Mouse (Mus musculus) E14TG2a.4 (cell line): ENCODE results near the gene Nutf2-ps1.
"Not testable (repeated sequence)": the region's sequence is repeated elsewhere in the genome, so short reads cannot be mapped to it uniquely, and the experiment has no call there.

Source experiments
- H3K27me3 ChIP-seq: 2 replicates; pipeline ENCODE4 v1.6.1; 2014; ENCODE audit warnings: low read length, control low read depth; ENCODE audit not compliant: insufficient read depth
- H3K36me3 ChIP-seq: 2 replicates; pipeline ENCODE4 v1.6.1; 2014; ENCODE audit warnings: low read length, control low read depth; ENCODE audit not compliant: insufficient read depth
- H3K4me1 ChIP-seq: replicated peaks from 2 replicates; pipeline ENCODE4 v1.6.1; 2014; ENCODE audit warnings: low read depth, low read length, control low read depth
- H3K4me3 ChIP-seq: replicated peaks from 2 replicates; pipeline ENCODE4 v1.5.1; 2014; ENCODE audit warnings: mild to moderate bottlenecking, low read length
- H3K9me3 ChIP-seq: 2 replicates; pipeline ENCODE4 v1.6.1; 2014; ENCODE audit warnings: low read length, control low read depth
- CTCF ChIP-seq: conservative IDR thresholded peaks from 2 replicates; pipeline ENCODE4 v1.5.1; 2014; ENCODE audit warnings: low read length
- NANOG ChIP-seq: IDR thresholded peaks from 2 replicates; pipeline ENCODE4 v1.6.1; 2014; ENCODE audit warnings: borderline replicate concordance, low read length, mixed read lengths
- POU5F1 ChIP-seq: IDR thresholded peaks from 2 replicates; pipeline ENCODE4 v1.6.1; 2014; ENCODE audit warnings: low read length, borderline replicate concordance

Gene Nutf2-ps1

DNA sequence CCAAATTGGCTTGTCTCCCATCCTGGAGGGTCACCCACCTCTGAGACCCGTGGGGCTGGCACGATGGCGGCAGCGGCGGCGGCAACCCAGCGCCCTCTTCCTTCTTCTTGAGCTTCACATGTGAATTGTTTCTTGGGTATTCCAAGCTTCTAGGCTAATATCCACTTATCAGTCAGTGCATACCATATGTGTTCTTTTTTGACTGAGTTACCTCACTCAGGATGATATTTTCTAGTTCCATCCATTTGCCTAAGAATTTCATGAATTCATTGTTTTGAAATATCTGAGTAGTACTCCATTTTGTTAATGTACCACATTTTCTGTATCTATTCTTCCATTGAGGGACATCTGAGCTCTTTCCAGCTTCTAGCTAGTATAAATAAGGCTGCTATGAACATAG, at the start of gene Nutf2-ps1:
TSS of gene Nutf2-ps1 (minus strand) at position 101 of the 400 bp plus-strand sequence.
- not testable (repeated sequence) for H3K27me3 ChIP-seq, H3K4me3 ChIP-seq, H3K36me3 ChIP-seq, H3K4me1 ChIP-seq
- H3K9me3 ChIP-seq: peaks cover 55% of the 10 kb centered on the region

DNA sequence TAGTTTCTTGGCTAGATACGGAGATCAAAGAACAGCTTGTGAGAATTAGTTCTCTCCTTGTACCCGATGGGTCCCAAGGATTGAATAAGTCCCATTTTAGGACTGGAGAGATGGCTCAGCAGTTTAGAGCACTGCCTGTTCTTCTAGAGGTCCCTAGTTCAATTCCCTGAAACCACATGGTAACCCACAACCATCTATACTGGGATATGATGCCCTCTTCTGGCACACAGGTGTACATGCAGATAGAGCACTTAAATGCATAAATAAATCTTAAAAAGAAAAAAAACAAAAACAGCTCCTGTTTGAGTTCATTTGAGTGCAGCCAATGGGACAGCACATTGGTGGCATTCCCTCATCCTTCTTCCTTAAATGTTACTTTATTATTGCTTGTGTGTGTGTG, 49.2 kb upstream of the Nutf2-ps1 start:
- Histone ChIP-seq H3K27me3 (no peaks in the 10 kb centered on the region), H3K9me3 (no peaks in the 10 kb centered on the region), H3K4me1 (no peaks in the 10 kb centered on the region), H3K4me3 (no peak overlapping the region), H3K36me3 (peaks cover 93% of the 10 kb centered on the region)
- no peak for TF ChIP-seq POU5F1
- TF ChIP-seq CTCF: peak; percentile 35

DNA sequence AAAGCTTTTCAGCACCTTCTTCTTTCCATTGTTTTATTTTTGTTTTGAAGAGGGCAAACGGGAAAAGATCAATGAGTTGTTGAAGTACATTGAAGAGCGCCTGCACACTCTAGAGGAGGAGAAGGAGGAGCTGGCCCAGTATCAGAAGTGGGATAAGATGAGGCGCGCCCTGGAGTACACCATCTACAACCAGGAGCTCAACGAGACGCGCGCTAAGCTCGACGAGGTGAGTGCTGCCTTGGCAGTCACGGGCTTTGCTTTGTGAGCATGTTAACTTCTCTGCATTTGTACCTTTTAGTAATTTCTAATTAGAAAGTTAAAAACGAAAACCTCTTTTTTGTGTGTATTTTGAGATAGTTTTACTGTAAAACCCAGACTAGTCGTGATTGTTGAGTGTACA, 32.8 kb upstream of the Nutf2-ps1 start:
- TF ChIP-seq NANOG: no peak
- no peak for TF ChIP-seq CTCF
- no peak for TF ChIP-seq POU5F1

DNA sequence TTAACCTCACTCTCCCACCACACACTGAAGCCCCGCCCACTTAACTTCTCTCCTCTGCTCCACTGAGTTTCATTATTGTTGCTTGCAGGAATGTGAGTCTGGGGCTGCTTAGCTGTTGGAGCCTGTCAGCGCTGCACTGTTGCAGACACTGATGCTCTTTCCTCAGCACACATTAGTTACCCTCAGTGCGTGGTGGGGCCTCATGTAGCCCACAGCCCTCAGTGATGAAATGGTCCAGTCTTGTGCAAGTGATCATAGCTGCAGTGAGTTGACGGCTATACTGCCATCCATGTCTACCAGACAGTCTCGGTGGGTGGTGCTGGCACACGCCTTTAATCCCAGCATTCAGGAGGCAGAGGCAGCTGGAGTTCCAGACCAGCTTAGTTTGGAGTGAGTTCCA, 20.1 kb upstream of the Nutf2-ps1 start:
- Histone ChIP-seq H3K4me3 (no peak overlapping the region; the same call in 1 of the 2 replicates), H3K4me1 (peaks cover 64% of the 10 kb centered on the region), H3K36me3 (peaks cover 76% of the 10 kb centered on the region), H3K9me3 (no peaks in the 10 kb centered on the region), H3K27me3 (no peaks in the 10 kb centered on the region)
- no peak for TF ChIP-seq POU5F1
- no peak for TF ChIP-seq NANOG

More for the DNA sequence above, 32.8 kb upstream of the Nutf2-ps1 start:
- Histone ChIP-seq H3K27me3 (no peaks in the 10 kb centered on the region), H3K9me3 (no peaks in the 10 kb centered on the region), H3K36me3 (peaks cover 95% of the 10 kb centered on the region), H3K4me1 (no peaks in the 10 kb centered on the region), H3K4me3 (no peak overlapping the region)

DNA sequence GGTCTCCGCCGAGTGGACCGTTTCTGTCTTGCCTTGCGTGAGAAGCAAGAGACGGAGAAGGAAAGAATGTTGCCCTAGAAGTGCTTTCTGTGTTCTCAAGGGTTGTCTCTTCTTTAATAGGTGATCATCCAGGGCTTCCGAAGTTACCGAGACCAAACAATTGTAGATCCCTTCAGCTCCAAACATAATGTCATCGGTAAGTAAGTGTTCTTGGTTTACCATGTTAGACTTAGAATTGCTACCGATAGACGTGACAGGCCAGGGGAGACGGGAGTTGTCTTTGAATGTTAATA, 12.4 kb upstream of the Nutf2-ps1 start:
- Histone ChIP-seq H3K27me3 (no peaks in the 10 kb centered on the region), H3K36me3 (peaks cover 38% of the 10 kb centered on the region), H3K9me3 (peaks cover 17% of the 10 kb centered on the region), H3K4me3 (peak overlapping the region; percentile 95), H3K4me1 (peaks cover 34% of the 10 kb centered on the region)
- TF ChIP-seq NANOG: no peak
- no peak for TF ChIP-seq POU5F1
- TF ChIP-seq CTCF: no peak

DNA sequence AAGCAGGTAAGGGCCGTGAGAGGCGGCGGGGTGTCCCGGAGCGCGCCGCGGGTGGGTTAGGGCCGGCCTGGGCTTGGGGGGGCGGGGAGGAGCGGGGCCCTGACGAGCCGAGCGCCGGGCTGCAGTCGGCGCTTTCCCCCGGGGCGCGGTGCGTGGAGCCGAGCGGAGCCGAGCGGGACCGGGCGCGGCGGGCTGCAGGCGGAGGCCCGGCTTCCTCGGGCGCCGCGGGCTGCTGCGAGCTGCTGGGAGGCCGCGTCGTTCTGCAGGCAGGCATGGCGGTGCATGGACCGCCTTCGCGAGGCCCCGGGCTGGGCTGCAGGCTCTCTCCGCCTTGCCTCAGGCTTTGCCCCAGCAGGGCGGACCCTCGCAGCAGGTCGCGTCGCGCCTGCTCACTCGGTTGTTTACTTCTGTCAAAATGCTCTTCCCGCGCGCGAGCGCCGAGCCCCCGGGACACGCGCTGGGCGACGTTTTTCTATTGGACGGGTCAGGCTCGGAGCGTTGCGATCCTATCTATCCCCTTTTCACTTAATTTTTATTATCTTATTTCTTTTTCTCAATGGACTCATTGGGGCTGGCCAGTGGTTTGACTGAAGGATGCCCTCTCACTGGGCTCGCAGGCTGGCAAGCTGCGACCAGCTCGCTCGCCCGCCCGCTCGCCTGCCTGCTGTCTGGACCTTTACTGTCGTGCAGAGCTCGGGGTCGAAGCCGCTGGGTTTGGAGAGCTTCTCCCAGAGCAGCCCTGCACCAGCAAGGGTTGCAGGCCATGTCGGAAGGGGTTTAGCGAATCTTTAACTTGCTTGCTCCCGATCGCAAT, 11.9 kb upstream of the Nutf2-ps1 start:
- Histone ChIP-seq H3K4me1 (peaks cover 29% of the 10 kb centered on the region), H3K9me3 (peaks cover 23% of the 10 kb centered on the region), H3K4me3 (peak overlapping the region; percentile 95), H3K36me3 (peaks cover 33% of the 10 kb centered on the region), H3K27me3 (no peaks in the 10 kb centered on the region)
- TF ChIP-seq CTCF (no peak), POU5F1 (no peak)

DNA sequence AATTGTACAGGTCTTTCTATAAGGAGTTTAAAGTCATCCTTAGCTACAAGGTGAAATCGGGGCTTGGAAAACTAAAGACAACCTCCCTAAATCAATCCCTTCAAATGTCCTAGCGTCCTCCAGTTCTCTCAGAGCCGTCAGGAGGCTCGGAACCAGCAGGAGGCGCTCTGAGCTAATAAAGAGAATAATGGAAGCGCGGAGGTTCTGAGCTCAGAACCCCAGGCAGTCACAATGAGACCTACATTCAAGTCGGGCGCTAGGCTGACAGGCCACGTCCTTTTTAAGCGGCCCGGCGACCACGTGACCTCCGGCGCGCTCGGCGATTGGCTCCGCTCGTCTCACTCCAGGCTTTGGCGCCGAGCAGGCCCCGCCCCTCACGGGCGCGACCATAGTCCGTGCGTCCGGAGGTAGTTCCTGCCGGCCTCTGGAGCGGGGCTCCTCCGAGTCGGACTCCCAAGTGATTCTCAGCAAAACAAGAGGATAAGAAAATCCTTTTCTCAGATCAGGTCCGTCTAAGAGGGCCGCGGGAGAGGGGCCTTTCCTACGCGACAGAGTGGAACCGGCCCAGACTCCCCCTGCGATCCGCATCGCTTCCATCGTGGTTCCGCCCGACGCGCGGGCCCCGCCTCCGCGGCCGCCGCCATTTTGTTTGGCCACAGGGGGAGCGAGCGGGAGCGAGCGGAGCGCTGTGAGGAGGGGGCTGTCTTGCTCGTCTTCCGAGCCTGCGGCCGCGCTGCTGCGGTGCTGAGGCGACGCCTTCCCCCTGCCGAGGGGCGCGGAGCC, 11.1 kb upstream of the Nutf2-ps1 start, which contains the start of gene Smc3:
TSS of gene Smc3 (plus strand) at position 642 of the 783 bp plus-strand sequence.
- Histone ChIP-seq H3K36me3 (peaks cover 29% of the 10 kb centered on the region), H3K4me3 (peak within 1 kb of the TSS; percentile 95), H3K27me3 (no peaks in the 10 kb centered on the region), H3K4me1 (peaks cover 23% of the 10 kb centered on the region), H3K9me3 (peaks cover 30% of the 10 kb centered on the region)
- TF ChIP-seq POU5F1 (no peak), CTCF (peak; percentile 75)

DNA sequence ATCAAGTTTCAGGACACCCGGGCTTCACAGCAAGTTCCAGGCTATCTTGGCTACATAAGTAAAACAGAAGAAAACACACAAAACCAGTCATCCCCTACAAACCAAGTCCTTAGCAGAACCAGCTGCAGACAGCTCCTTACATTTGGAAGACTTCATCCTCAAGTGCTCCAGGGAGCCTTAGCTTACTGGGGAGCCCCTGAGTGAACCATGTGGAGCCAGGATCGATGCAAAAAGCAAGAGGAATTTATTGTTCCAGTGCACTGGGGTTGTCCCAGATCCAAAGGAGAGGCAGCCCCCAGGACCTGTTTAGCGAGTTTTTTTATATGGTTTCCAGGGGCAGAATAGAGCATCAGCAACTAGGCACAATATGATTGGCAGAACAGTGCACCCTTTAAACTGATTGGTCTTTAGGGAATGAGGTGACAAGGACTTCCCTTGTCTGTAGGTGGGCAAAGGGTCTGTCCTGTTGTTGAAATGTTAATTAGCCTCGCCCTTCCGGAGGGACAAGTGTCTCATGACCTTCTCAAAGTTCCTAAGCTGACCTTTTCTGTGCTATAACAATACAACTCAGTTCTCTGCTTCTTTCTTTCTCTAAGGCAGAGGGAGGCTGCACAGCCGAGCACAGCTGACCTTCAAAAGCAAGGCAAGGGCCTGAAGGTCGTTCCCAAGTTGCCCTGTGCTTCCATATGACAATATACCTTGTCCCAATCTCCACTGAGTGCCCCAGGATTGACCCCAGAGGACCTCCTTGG, 8.0 kb upstream of the Nutf2-ps1 start:
- H3K4me1 ChIP-seq: peaks cover 10% of the 10 kb centered on the region
- H3K27me3 ChIP-seq: no peaks in the 10 kb centered on the region
- no peak overlapping the region for H3K4me3 ChIP-seq
- H3K9me3 ChIP-seq: peaks cover 55% of the 10 kb centered on the region
- peaks cover 2% of the 10 kb centered on the region for H3K36me3 ChIP-seq
- TF ChIP-seq POU5F1 (no peak), NANOG (no peak), CTCF (no peak)

DNA sequence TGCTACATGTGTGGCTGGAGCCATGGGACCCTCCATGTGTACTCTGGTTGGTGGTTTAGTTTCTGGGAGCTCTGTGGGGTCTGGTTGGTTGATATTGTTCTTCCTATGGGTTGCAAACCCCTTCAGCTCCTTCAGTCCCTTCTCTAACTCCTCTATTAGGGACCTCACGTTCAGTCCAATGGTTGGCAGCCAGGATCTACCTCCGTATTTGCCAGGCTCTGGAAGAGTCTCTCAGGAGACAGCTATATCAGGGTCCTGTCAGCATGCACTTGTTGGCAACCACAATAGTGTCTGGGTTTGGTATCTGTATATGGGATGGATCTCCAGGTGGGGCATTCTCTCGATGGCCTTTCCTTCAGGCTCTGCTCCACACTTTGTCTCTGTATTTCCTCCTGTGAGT, 1.2 kb downstream of the Nutf2-ps1 start:
- H3K36me3 ChIP-seq, H3K27me3 ChIP-seq, H3K4me1 ChIP-seq, H3K4me3 ChIP-seq: not testable (repeated sequence)
- peaks cover 54% of the 10 kb centered on the region for H3K9me3 ChIP-seq

DNA sequence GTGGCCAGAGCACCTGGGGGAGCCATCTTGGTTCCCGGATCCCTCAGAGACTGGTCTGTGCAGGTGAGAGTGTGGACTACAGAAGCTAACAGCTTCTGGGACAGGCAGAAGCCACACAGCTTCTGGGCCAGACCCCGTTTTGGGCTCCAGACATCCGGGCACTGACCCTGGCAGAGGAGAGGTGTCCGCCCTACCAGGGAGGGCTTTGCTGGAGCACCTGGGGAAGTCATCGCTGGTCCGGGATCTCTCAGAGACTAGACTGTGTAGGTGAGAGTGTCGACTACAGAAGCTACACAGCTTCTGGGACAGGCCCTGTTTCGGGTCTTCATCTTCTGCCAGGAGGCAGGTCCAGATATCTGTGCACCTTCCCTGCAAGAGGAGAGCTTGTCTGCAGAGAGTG, 8.6 kb downstream of the Nutf2-ps1 start:
- H3K36me3 ChIP-seq, H3K27me3 ChIP-seq, H3K4me3 ChIP-seq: not testable (repeated sequence)
- peaks cover 18% of the 10 kb centered on the region for H3K4me1 ChIP-seq
- H3K9me3 ChIP-seq: peaks cover 41% of the 10 kb centered on the region
